Mouse (Mus musculus): ENCODE data around the gene Etnppl. TPM values are rescaled to one million over a fixed set of nuclear protein-coding genes. Genes with fewer than 3 reads are reported as not detected.
A peak's percentile ranks its signal among the peaks of the same experiment; 100 is the strongest.

The Etnppl gene
- polyA plus RNA-seq (2015; fragmentation: Nextera tagmentation; extraction: Ambion mirVana), result 0.05 and 0.06 TPM in 2 replicates

DNA sequence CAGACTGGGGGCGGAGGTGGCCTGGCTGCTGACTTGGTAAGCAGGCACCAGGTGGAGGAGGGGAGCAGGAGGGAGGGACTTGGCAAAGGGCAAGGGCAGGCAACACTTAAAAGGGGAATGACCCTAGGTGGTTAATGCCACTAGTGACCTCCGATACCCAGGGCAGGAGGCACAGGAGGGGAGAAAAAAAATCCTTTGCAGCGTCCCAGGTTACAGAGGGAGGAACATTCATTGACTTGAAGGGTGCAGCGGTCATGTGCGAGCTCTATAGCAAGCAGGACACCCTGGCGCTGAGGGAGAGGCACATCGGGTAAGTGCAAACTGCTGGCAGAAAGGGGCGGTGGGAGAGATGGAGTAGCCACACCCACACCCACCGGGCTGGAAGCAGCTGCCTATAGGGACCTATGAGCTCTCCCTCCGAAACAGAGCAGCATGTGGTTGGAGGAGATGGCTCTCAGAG lies at the start of gene Etnppl:
TSS of gene Etnppl (plus strand) at position 10 of the 460 bp plus-strand sequence.
- Histone ChIP-seq H3K4me2 (ENCODE audit: low read length) (peak within 1 kb of the TSS; percentile 22), H3K4me3 (replicated peaks; ENCODE audit: low read length) (no peak within 1 kb of the TSS), H3K4me1 (replicated peaks; ENCODE audit: control insufficient read depth, insufficient read depth, low read length) (no peaks in the 10 kb centered on the region; the same call in 1 of the 2 replicates), H3K9me3 (ENCODE audit: control insufficient read depth, low read length) (no peaks in the 10 kb centered on the region), H3K27me3 (replicated peaks; ENCODE audit: control insufficient read depth, insufficient read depth, low read length) (no peaks in the 10 kb centered on the region), H3K9ac (replicated peaks; ENCODE audit: low read depth, low read length) (no peak within 1 kb of the TSS), H3K36me3 (ENCODE audit: control insufficient read depth, insufficient read depth) (no peaks in the 10 kb centered on the region), H3K27ac (ENCODE audit: low read length) (no peak within 1 kb of the TSS)
- no peak; the same call in 1 of the 2 replicates for ATAC-seq
- 6% methylated on average over 10 of the region's 10 CpGs for WGBS

DNA sequence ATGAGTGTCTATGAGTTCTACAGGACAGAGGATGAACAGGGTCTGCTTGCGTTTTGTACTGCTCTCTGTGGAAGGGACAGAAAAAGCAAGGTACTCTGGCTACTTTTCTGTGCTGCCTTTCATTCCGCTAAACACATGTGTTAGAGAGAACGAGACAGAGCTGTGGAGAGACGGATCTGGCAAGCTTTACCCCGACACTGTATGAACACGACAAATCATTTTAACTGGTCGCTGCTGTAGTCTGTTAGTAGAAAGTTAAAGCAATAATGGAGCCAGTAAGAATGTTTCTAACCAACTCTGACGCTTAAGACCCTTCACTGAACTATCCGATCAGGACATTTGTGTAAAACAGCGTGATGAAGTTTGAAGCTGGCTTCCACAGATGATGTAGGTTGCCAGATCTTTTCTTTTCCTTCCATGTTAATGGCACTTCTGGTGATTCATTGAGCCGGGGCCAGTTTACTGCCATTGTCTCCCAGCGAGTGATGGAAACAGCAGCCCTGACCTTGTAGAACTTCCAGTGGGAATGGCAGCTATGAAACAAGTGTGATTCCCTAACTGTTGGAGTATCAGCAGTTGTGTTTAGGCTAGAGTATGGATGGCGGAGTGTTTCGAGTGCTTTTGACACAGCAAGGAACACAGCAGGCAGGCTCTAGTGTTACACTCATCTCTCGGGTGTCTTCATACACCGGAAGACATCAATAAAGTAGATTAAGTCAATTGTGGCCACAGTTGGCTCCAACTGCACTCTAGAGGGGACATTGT lies 48.7 kb upstream of the Etnppl start:
- Histone ChIP-seq H3K4me1 (replicated peaks; ENCODE audit: control insufficient read depth, insufficient read depth, low read length) (no peaks in the 10 kb centered on the region), H3K27me3 (replicated peaks; ENCODE audit: control insufficient read depth, insufficient read depth, low read length) (no peaks in the 10 kb centered on the region), H3K4me2 (ENCODE audit: low read length) (no peak overlapping the region), H3K36me3 (ENCODE audit: control insufficient read depth, insufficient read depth) (no peaks in the 10 kb centered on the region), H3K9ac (replicated peaks; ENCODE audit: low read depth, low read length) (no peak overlapping the region), H3K4me3 (replicated peaks; ENCODE audit: low read length) (no peak overlapping the region), H3K27ac (ENCODE audit: low read length) (no peak overlapping the region), H3K9me3 (ENCODE audit: control insufficient read depth, low read length) (no peaks in the 10 kb centered on the region)
- 77% methylated on average over 16 of the region's 16 CpGs for WGBS
- no peak for ATAC-seq

DNA sequence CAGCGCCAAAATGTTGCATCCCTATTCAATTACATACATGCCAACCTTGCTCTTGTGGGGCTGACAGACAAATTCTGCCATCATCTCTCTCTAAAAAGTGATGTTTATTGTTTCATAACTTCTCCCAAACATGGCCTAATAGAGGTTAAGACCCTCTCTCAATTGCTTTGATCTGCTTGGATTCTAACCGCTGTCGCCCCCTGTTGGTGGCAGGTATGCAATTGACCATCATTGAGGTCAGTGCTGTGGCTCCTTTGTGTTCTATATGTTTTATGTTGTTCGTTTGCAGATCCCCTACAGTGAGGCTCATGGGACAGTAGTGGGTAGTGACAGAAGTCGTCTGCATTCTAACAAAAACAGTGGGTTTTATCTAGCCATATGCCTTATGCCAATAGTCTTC lies 44.0 kb upstream of the Etnppl start:
- WGBS, result 75% methylated on average over 5 of the region's 5 CpGs
- no peaks in the 10 kb centered on the region for H3K36me3 ChIP-seq (ENCODE audit: control insufficient read depth, insufficient read depth)

DNA sequence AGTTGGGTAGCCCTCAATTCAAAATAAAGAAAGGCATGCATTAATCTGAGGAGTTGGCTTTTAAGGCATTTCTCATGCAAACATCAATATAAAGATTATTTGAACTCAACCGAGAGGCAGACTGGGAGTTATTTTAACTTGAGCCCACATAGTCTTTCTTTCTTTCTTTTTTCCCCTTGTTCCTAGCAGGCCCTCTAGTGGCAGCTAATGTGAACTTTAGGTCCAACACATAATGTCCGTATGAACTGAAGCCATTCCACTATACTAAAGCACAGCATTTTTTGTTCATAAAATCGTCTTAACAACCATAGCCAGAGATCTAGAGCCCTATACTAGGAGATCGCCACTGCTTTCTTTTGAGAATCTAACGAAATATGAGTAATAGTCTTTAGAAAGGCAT lies 42.6 kb upstream of the Etnppl start:
- WGBS, result 27% methylated on average over 5 of the region's 5 CpGs
- Histone ChIP-seq H3K27ac (ENCODE audit: low read length) (no peak overlapping the region), H3K27me3 (replicated peaks; ENCODE audit: control insufficient read depth, insufficient read depth, low read length) (no peaks in the 10 kb centered on the region), H3K4me2 (ENCODE audit: low read length) (no peak overlapping the region), H3K9me3 (ENCODE audit: control insufficient read depth, low read length) (no peaks in the 10 kb centered on the region), H3K36me3 (ENCODE audit: control insufficient read depth, insufficient read depth) (no peaks in the 10 kb centered on the region), H3K9ac (replicated peaks; ENCODE audit: low read depth, low read length) (no peak overlapping the region), H3K4me3 (replicated peaks; ENCODE audit: low read length) (no peak overlapping the region), H3K4me1 (replicated peaks; ENCODE audit: control insufficient read depth, insufficient read depth, low read length) (no peaks in the 10 kb centered on the region)
- ATAC-seq, result 0 out of 2 replicates have a peak, but pooled peaks have one; percentile 15

More for the DNA sequence above, 44.0 kb upstream of the Etnppl start:
- Histone ChIP-seq H3K4me2 (ENCODE audit: low read length) (no peak overlapping the region), H3K9ac (replicated peaks; ENCODE audit: low read depth, low read length) (no peak overlapping the region), H3K9me3 (ENCODE audit: control insufficient read depth, low read length) (no peaks in the 10 kb centered on the region), H3K4me3 (replicated peaks; ENCODE audit: low read length) (no peak overlapping the region), H3K4me1 (replicated peaks; ENCODE audit: control insufficient read depth, insufficient read depth, low read length) (no peaks in the 10 kb centered on the region), H3K27ac (ENCODE audit: low read length) (no peak overlapping the region), H3K27me3 (replicated peaks; ENCODE audit: control insufficient read depth, insufficient read depth, low read length) (no peaks in the 10 kb centered on the region)
- ATAC-seq, result no peak

DNA sequence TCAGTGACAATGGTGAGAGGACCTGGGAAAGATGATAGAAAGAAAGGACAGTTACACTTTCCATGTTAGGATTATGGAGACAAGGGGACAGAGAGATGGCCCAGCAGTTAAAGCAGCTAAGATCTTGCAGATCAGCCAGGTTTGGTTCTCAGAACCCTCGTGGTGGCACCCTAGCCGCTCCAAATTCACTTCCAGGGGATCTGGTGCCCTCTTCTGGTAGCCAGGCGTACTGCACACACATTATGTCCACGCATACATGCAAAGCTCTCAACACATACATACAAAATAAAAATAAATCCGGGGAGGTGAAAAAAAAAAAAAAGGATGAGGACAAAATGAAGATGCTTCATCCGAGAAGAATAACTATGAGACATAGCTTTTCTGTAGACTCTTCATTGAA lies 40.6 kb upstream of the Etnppl start:
- no peaks in the 10 kb centered on the region for H3K36me3 ChIP-seq (ENCODE audit: control insufficient read depth, insufficient read depth)
- WGBS, result 69% methylated on average over 6 of the region's 6 CpGs
- H3K4me3 ChIP-seq (replicated peaks; ENCODE audit: low read length), result no peak overlapping the region

DNA sequence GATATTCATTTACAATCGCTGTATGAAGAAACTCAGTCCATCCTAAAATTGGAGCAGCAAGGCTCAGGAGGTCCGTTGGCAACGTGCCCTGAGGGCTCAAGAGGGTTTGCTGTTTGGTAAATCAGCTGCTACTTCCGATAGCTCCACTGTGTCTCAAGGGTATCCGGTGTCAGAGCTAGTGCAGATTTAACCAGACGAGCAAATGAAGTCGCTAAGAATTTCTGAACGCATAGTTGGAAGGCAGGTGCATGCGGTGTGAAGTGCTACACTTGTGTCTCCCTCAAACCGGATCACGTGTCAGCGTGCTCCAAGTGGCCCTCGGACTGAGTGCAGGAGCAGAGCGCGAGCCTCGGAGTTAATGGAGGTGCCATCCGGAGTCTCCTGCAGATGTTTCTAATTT lies 37.7 kb upstream of the Etnppl start:
- no peaks in the 10 kb centered on the region for H3K36me3 ChIP-seq (ENCODE audit: control insufficient read depth, insufficient read depth)
- no peaks in the 10 kb centered on the region for H3K27me3 ChIP-seq (replicated peaks; ENCODE audit: control insufficient read depth, insufficient read depth, low read length)
- H3K4me2 ChIP-seq (ENCODE audit: low read length), result no peak overlapping the region
- ATAC-seq, result no peak
- no peaks in the 10 kb centered on the region for H3K4me1 ChIP-seq (replicated peaks; ENCODE audit: control insufficient read depth, insufficient read depth, low read length)
- H3K4me3 ChIP-seq (replicated peaks; ENCODE audit: low read length), result no peak overlapping the region
- no peaks in the 10 kb centered on the region for H3K9me3 ChIP-seq (ENCODE audit: control insufficient read depth, low read length)
- no peak overlapping the region for H3K9ac ChIP-seq (replicated peaks; ENCODE audit: low read depth, low read length)
- H3K27ac ChIP-seq (ENCODE audit: low read length), result no peak overlapping the region
- 71% methylated on average over 17 of the region's 17 CpGs for WGBS

More for the DNA sequence above, 40.6 kb upstream of the Etnppl start:
- Histone ChIP-seq H3K27ac (ENCODE audit: low read length) (no peak overlapping the region), H3K9me3 (ENCODE audit: control insufficient read depth, low read length) (no peaks in the 10 kb centered on the region), H3K4me2 (ENCODE audit: low read length) (no peak overlapping the region), H3K9ac (replicated peaks; ENCODE audit: low read depth, low read length) (no peak overlapping the region), H3K27me3 (replicated peaks; ENCODE audit: control insufficient read depth, insufficient read depth, low read length) (no peaks in the 10 kb centered on the region), H3K4me1 (replicated peaks; ENCODE audit: control insufficient read depth, insufficient read depth, low read length) (no peaks in the 10 kb centered on the region)
- ATAC-seq, result no peak

DNA sequence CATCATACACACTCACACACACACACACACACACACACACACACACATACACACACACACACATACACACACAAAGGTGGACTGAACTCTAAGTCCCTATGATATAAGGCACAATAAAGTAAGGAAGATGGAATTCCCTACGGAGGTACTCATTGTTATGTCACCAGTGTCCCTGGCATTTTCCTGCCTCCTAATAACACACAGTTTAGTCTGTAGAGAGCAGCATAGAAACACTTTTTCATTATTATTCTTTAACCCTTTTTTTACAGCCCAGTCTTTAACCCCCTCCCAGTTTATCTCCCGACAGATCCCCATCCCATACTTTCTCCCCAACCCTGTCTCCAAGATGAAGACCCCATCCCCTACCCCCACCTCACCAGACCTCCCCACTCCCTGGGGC lies 35.7 kb upstream of the Etnppl start:
- Histone ChIP-seq H3K4me1 (replicated peaks; ENCODE audit: control insufficient read depth, insufficient read depth, low read length) (no peaks in the 10 kb centered on the region), H3K27ac (ENCODE audit: low read length) (no peak overlapping the region), H3K9me3 (ENCODE audit: control insufficient read depth, low read length) (no peaks in the 10 kb centered on the region), H3K9ac (replicated peaks; ENCODE audit: low read depth, low read length) (no peak overlapping the region), H3K4me3 (replicated peaks; ENCODE audit: low read length) (no peak overlapping the region), H3K27me3 (replicated peaks; ENCODE audit: control insufficient read depth, insufficient read depth, low read length) (no peaks in the 10 kb centered on the region), H3K4me2 (ENCODE audit: low read length) (no peak overlapping the region), H3K36me3 (ENCODE audit: control insufficient read depth, insufficient read depth) (no peaks in the 10 kb centered on the region)
- 80% methylated on average over 2 of the region's 2 CpGs for WGBS
- ATAC-seq, result no peak

DNA sequence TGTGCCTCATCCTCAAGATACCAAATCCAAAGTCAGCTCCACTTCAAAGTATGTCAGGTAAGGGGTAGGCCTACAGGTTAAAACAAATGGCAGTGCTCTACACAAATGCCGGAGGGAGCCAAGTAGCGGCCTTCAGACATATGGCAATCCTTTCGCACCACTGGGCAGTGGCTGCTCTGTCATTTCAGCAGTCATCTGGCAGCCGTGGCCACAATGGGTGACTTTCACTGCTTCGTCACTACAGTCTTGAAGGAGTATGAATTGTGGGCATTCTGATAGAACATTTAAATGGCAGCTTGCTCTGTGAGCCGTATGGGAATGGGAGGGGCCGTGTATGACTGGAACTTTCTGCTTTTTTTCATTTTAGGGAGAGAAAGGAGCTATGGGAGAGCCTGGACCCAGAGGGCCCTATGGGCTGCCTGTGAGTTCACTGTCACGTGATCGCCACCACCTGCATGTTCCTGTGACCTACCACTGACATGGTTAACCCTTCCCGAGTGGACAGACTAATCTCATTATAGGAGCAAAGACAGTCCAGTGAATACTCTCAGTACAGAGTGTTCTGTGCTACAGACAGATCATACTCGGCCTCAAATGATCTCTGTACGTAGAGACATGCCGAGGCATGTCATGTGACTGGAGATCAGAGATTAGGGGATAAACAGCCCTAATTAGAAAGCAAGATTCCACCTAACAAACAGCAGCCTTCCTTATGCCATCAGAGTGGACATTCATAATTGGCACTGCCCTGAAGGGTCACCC lies 34.2 kb upstream of the Etnppl start:
- no peak for ATAC-seq
- Histone ChIP-seq H3K27ac (ENCODE audit: low read length) (no peak overlapping the region), H3K36me3 (ENCODE audit: control insufficient read depth, insufficient read depth) (no peaks in the 10 kb centered on the region), H3K27me3 (replicated peaks; ENCODE audit: control insufficient read depth, insufficient read depth, low read length) (no peaks in the 10 kb centered on the region), H3K9me3 (ENCODE audit: control insufficient read depth, low read length) (no peaks in the 10 kb centered on the region), H3K4me1 (replicated peaks; ENCODE audit: control insufficient read depth, insufficient read depth, low read length) (no peaks in the 10 kb centered on the region), H3K9ac (replicated peaks; ENCODE audit: low read depth, low read length) (no peak overlapping the region), H3K4me3 (replicated peaks; ENCODE audit: low read length) (no peak overlapping the region), H3K4me2 (ENCODE audit: low read length) (no peak overlapping the region)
- WGBS, result 75% methylated on average over 13 of the region's 13 CpGs

DNA sequence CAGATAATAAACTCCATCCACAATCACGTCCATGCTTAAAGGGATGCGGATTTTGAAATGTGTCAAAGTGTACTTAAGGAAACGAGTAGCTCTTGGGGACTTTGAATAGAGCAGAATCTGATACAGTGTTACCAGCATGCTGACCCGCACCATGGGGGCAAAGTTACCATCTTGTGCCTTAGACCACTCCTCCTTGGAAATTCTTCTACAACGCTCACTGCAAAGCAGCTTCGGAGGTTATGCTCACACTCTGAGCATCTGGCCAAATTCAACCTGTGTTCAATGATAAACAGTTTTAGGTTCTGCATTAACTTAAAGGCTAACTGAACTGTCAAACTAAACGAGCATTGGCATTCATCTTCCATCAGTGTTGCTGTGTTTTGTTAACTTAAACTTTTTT lies 33.2 kb upstream of the Etnppl start:
- Histone ChIP-seq H3K27me3 (replicated peaks; ENCODE audit: control insufficient read depth, insufficient read depth, low read length) (no peaks in the 10 kb centered on the region), H3K9ac (replicated peaks; ENCODE audit: low read depth, low read length) (no peak overlapping the region), H3K4me1 (replicated peaks; ENCODE audit: control insufficient read depth, insufficient read depth, low read length) (no peaks in the 10 kb centered on the region), H3K4me3 (replicated peaks; ENCODE audit: low read length) (no peak overlapping the region), H3K4me2 (ENCODE audit: low read length) (no peak overlapping the region), H3K36me3 (ENCODE audit: control insufficient read depth, insufficient read depth) (no peaks in the 10 kb centered on the region), H3K9me3 (ENCODE audit: control insufficient read depth, low read length) (no peaks in the 10 kb centered on the region), H3K27ac (ENCODE audit: low read length) (no peak overlapping the region)
- 68% methylated on average over 7 of the region's 7 CpGs for WGBS
- no peak for ATAC-seq
